Mouse (Mus musculus) forebrain, embryonic 15.5 days (tissue): ENCODE results near the gene Adcy7. TPM values are rescaled to one million over a fixed set of nuclear protein-coding genes. Genes with fewer than 3 reads are reported as not detected.

Source experiments
- ATAC-seq: fragments of 200-750 bp; cut with Nextera tagmentation; replicated peaks from 2 replicates; pipeline ENCODE4 v1.8.0; 2017; ENCODE audit warnings: mild to moderate bottlenecking, moderate TSS enrichment, moderate library complexity
- H3K27ac ChIP-seq: fragments of 300-500 bp; sonication (generic); replicated peaks from 2 replicates; pipeline ENCODE4 v1.5.1; 2015; ENCODE audit warnings: mild to moderate bottlenecking, inconsistent platforms
- H3K27me3 ChIP-seq: fragments of 300-500 bp; sonication (generic); 2 replicates; pipeline ENCODE4 v1.6.1; 2015; ENCODE audit warnings: inconsistent platforms
- H3K36me3 ChIP-seq: fragments of 300-500 bp; sonication (generic); 2 replicates; pipeline ENCODE4 v1.6.1; 2015; ENCODE audit warnings: mild to moderate bottlenecking, inconsistent platforms
- H3K4me1 ChIP-seq: fragments of 300-500 bp; sonication (generic); 2 replicates; pipeline ENCODE4 v1.6.1; 2015; ENCODE audit warnings: inconsistent platforms
- H3K4me2 ChIP-seq: fragments of 300-500 bp; sonication (generic); replicated peaks from 2 replicates; pipeline ENCODE4 v1.6.1; 2015; ENCODE audit warnings: mild to moderate bottlenecking, inconsistent platforms
- H3K4me3 ChIP-seq: fragments of 300-500 bp; sonication (generic); 2 replicates; pipeline ENCODE4 v1.5.1; 2015; ENCODE audit warnings: mild to moderate bottlenecking, inconsistent platforms
- H3K9ac ChIP-seq: fragments of 300-500 bp; sonication (generic); replicated peaks from 2 replicates; pipeline ENCODE4 v1.6.1; 2015; ENCODE audit warnings: mild to moderate bottlenecking, inconsistent platforms
- H3K9me3 ChIP-seq: fragments of 300-500 bp; sonication (generic); 2 replicates; pipeline ENCODE4 v1.6.1; 2016; ENCODE audit warnings: inconsistent platforms
- WGBS: fragments of 180-500 bp; shearing (Covaris S2); methylation state at CpG from one replicate; pipeline ENCODE4 v1.1.7; 2015; ENCODE audit warnings: mixed read lengths; 5-methylcytosine and 5-hydroxymethylcytosine counted together
- polyA plus RNA-seq: library from polyadenylated mRNA; unstranded; fragments of >200 nt; fragmentation: Nextera tagmentation; extraction: Ambion mirVana; gene quantifications from 2 replicates; pipeline ENCODE4 v1.2.1, GENCODE M21; 2015

Adcy7 gene
- polyA plus RNA-seq, 1 experiment from 2014 or later, result 1.5 TPM

- ATAC-seq, result no peak
- Histone ChIP-seq H3K4me2 (no peak overlapping the region), H3K36me3 (no peaks in the 10 kb centered on the region), H3K27ac (no peak overlapping the region), H3K4me3 (no peak overlapping the region), H3K4me1 (0 out of 2 replicates have a peak, but pooled peaks cover 2% of the 10 kb centered on the region), H3K9me3 (no peaks in the 10 kb centered on the region), H3K27me3 (no peaks in the 10 kb centered on the region), H3K9ac (no peak overlapping the region)
- WGBS, result 63% methylated on average over 5 of the region's 5 CpGs
Observed at GRCm38 (mm10) chr8:88279220-88279619, 7.0 kb downstream of the Adcy7 start.

GRCm38 (mm10) chr8:88279670-88280069, 7.5 kb downstream of the Adcy7 start:
- no peaks in the 10 kb centered on the region for H3K27me3 ChIP-seq
- no peak overlapping the region for H3K4me2 ChIP-seq
- no peak overlapping the region for H3K4me3 ChIP-seq
- H3K27ac ChIP-seq, result no peak overlapping the region
- no peaks in the 10 kb centered on the region for H3K36me3 ChIP-seq
- H3K9me3 ChIP-seq, result no peaks in the 10 kb centered on the region
- H3K9ac ChIP-seq, result no peak overlapping the region
- H3K4me1 ChIP-seq, result 0 out of 2 replicates have a peak, but pooled peaks cover 2% of the 10 kb centered on the region
- ATAC-seq, result no peak
- WGBS, result 92% methylated on average over 6 of the region's 6 CpGs

GRCm38 (mm10) chr8:88280904-88281303, 8.7 kb downstream of the Adcy7 start:
- H3K9ac ChIP-seq, result no peak overlapping the region
- no peaks in the 10 kb centered on the region for H3K36me3 ChIP-seq
- H3K4me2 ChIP-seq, result no peak overlapping the region
- 0 out of 2 replicates have a peak, but pooled peaks cover under 1% of the 10 kb centered on the region for H3K4me1 ChIP-seq
- H3K27me3 ChIP-seq, result no peaks in the 10 kb centered on the region
- ATAC-seq, result no peak
- 65% methylated on average over 7 of the region's 7 CpGs for WGBS
- H3K4me3 ChIP-seq, result no peak overlapping the region
- no peak overlapping the region for H3K27ac ChIP-seq
- H3K9me3 ChIP-seq, result no peaks in the 10 kb centered on the region

DNA sequence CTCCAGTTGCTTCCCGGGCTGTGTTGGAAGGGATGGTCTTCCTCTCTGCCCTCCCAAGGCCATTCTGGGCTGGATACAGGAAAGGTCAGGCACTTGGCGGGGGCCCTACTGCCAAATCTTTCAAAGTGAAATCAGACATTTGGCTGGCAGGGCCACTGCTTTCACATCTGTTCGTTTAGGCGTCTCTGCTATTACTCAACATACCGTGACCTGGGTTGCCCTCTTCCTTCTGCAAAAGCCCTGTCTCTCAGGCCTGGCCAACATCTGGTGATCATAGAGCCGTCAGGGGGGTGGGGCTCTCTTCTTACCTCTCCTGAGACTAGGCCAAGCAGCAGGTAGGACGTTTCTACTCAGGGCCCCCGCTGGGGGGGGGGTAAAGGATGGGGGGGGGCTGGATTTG, 10.5 kb downstream of the Adcy7 start:
- H3K4me1 ChIP-seq, result no peaks in the 10 kb centered on the region
- H3K27me3 ChIP-seq, result no peaks in the 10 kb centered on the region
- no peak overlapping the region for H3K4me2 ChIP-seq
- no peaks in the 10 kb centered on the region for H3K36me3 ChIP-seq
- no peak overlapping the region for H3K9ac ChIP-seq
- H3K27ac ChIP-seq, result no peak overlapping the region
- no peak for ATAC-seq
- 65% methylated on average over 8 of the region's 8 CpGs for WGBS
- H3K4me3 ChIP-seq, result no peak overlapping the region
- H3K9me3 ChIP-seq, result no peaks in the 10 kb centered on the region

DNA sequence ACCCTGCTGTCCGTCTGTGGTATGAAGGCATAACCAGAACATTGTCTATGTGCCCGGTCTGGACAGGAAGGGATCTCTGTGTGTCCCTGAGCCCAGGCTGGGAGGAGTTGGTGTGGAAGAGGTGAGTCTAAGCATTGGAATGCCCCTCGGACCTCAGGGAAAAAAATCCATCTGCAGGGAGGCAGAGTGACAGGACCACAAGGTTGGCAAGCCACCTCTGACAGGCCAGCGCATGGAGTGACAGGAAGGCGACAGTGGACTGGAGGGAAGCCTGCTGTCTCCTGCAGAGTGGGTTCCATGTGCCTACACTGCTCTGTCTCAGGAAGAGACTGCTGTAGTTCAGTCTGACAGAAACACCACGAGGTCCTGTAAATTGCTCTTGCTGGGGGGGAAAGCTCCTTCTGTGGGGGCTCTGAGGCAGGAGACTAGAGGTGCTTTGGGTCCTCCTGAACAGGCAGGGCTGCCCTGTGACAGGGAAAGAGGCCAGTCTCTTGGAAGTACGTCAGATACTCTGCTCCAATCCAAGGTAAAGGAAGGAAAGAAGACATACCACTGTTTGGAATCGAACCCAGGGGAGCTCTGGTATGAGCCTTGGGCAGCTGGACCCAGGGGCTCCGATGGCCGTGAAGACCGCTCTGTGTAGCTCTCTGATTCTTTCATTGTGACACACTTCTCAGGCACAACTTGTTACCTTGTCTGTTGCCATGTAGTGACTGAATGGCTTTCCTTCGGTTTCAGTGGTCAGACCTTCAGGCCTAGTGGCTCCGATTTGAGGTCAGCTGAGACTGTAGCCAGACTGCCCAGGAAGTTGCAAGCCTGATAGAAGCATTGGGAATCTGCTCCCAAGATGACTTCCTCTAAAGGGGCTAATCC, 11.3 kb downstream of the Adcy7 start:
- Histone ChIP-seq H3K27ac (no peak overlapping the region), H3K36me3 (no peaks in the 10 kb centered on the region), H3K9me3 (no peaks in the 10 kb centered on the region), H3K4me3 (no peak overlapping the region), H3K9ac (no peak overlapping the region), H3K4me2 (no peak overlapping the region), H3K27me3 (no peaks in the 10 kb centered on the region), H3K4me1 (no peaks in the 10 kb centered on the region)
- 86% methylated on average over 13 of the region's 13 CpGs for WGBS
- ATAC-seq, result no peak

- 66% methylated on average over 7 of the region's 7 CpGs for WGBS
- ATAC-seq, result no peak
Observed at GRCm38 (mm10) chr8:88284738-88285137, 12.5 kb downstream of the Adcy7 start.

GRCm38 (mm10) chr8:88285469-88286356, 13.5 kb downstream of the Adcy7 start:
- ATAC-seq, result no peak
- Histone ChIP-seq H3K27me3 (no peaks in the 10 kb centered on the region), H3K9me3 (no peaks in the 10 kb centered on the region), H3K36me3 (no peaks in the 10 kb centered on the region), H3K4me3 (no peak overlapping the region), H3K4me1 (no peaks in the 10 kb centered on the region), H3K27ac (no peak overlapping the region), H3K9ac (no peak overlapping the region), H3K4me2 (no peak overlapping the region)
- 90% methylated on average over 8 of the region's 8 CpGs for WGBS

More at GRCm38 (mm10) chr8:88284738-88285137, 12.5 kb downstream of the Adcy7 start:
- no peaks in the 10 kb centered on the region for H3K27me3 ChIP-seq
- H3K4me2 ChIP-seq, result no peak overlapping the region
- H3K4me1 ChIP-seq, result no peaks in the 10 kb centered on the region
- no peak overlapping the region for H3K27ac ChIP-seq
- no peaks in the 10 kb centered on the region for H3K36me3 ChIP-seq
- no peak overlapping the region for H3K4me3 ChIP-seq
- no peaks in the 10 kb centered on the region for H3K9me3 ChIP-seq
- no peak overlapping the region for H3K9ac ChIP-seq

- Histone ChIP-seq H3K9ac (no peak overlapping the region), H3K9me3 (no peaks in the 10 kb centered on the region), H3K36me3 (no peaks in the 10 kb centered on the region), H3K27me3 (no peaks in the 10 kb centered on the region), H3K4me3 (no peak overlapping the region), H3K27ac (no peak overlapping the region), H3K4me1 (no peaks in the 10 kb centered on the region), H3K4me2 (no peak overlapping the region)
- no peak for ATAC-seq
- 77% methylated on average over 14 of the region's 14 CpGs for WGBS
Observed at GRCm38 (mm10) chr8:88286421-88286960, 14.3 kb downstream of the Adcy7 start.

DNA sequence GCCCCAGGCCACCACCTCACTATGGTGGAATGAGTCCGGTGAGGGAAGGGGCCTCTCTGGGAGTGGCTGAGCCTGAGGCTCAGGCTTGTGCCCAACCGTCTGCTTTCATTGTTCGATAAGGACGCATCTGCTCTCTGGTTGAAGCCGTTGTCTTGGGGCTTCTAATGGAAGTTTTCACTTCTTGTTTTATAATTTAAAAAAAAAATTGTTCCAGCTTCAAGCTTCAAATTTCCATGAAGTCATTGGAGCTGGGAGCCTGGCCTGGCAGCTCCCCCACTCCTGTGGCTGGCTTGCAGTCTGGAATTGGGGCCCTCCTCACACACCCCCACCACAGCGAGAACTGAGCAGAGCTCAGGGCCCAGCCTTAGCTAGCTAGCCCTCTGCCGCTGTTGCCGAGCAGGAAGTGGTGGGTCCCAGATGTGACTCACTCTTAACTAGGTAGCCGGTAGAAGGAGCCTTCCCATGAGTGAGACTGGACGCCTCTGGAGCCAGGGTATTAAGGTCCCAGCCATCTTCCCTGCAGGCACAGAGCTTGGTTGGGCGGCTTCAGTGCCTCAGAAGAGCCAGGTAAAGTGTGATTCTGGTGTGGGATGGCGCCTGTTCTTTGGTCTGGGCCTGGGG, 16.5 kb downstream of the Adcy7 start:
- H3K9ac ChIP-seq, result no peak overlapping the region
- H3K36me3 ChIP-seq, result no peaks in the 10 kb centered on the region
- no peak overlapping the region for H3K4me2 ChIP-seq
- no peak overlapping the region for H3K27ac ChIP-seq
- H3K4me3 ChIP-seq, result no peak overlapping the region
- 73% methylated on average over 12 of the region's 12 CpGs for WGBS
- H3K27me3 ChIP-seq, result no peaks in the 10 kb centered on the region
- no peak for ATAC-seq
- no peaks in the 10 kb centered on the region for H3K9me3 ChIP-seq
- H3K4me1 ChIP-seq, result no peaks in the 10 kb centered on the region

DNA sequence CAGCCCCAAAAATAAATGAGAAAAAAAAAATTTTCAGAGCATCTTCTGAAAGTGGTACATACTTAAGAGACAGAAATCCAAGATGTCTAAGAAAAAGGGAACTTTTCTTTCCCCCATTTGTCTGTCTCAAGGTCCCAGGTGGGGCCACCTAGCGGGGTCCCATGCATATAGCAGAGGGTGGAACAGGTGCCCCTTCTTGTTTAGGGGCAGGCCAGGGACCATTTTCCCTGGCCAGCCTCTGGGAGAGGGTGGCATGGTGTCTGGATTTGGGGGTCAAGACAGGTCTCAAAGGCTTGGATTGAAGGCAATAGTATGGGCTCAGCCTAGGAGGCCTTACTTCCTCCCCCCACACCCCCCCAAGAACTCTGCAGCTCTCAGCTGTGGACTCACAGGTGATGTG, 17.7 kb downstream of the Adcy7 start:
- H3K36me3 ChIP-seq, result no peaks in the 10 kb centered on the region
- WGBS, result 42% methylated on average over 1 of the region's 1 CpGs
- no peaks in the 10 kb centered on the region for H3K9me3 ChIP-seq
- no peaks in the 10 kb centered on the region for H3K27me3 ChIP-seq
- ATAC-seq, result no peak
- H3K4me2 ChIP-seq, result no peak overlapping the region
- no peak overlapping the region for H3K4me3 ChIP-seq
- H3K9ac ChIP-seq, result no peak overlapping the region
- H3K27ac ChIP-seq, result no peak overlapping the region
- H3K4me1 ChIP-seq, result no peaks in the 10 kb centered on the region

DNA sequence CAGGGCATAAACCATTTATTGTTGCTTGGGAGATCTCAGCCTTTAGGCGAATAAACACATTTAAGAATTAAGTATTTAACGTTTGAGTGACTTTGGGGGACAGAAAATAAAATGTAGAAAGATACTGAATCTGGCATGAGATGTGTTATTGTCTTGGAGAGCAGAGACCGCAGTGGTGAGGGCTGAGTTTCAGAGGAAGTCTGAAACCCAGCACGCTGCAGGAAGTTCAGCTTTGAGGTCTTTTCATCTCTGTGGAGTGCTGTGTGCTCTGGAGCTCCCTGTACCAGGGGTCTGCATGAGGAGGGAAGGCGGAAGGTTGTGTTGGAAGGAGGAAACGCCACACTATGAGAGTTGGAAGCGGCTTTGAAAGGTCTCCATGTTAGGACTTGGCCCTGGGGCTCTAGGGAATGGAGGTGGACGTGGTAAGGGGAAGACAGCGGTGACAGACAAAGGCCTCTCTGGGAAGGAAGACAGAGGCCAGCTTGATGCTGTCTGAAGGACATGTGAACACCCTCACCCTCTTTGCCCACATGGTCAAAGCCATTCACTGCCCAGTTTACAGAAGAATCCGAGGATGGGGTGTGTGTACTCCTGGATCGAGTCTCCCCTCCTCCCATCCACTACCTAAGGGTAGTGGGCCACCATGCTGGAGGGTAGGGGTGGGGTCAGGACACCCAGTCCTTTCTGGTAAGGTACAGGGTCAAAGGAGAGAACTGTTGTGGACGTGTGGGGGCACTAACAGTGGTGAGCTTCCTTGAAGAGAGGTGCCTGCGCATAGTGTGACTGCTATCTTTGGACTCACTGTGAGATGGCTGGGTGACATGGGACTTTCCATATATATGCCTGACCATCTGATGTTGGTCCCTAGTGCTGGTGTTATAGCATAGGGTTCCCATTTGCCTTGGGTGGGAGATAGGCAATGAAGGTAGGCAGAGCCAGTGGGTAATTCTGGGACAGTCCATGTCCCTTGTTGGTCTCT, 18.4 kb downstream of the Adcy7 start:
- no peaks in the 10 kb centered on the region for H3K27me3 ChIP-seq

More for the DNA sequence above, 18.4 kb downstream of the Adcy7 start:
- Histone ChIP-seq H3K4me2 (no peak overlapping the region), H3K9ac (no peak overlapping the region), H3K4me1 (no peaks in the 10 kb centered on the region), H3K36me3 (no peaks in the 10 kb centered on the region), H3K9me3 (no peaks in the 10 kb centered on the region), H3K27ac (no peak overlapping the region), H3K4me3 (no peak overlapping the region)
- WGBS, result 88% methylated on average over 13 of the region's 13 CpGs
- ATAC-seq, result no peak
